Mouse (Mus musculus) liver, embryonic 12.5 days (tissue): ENCODE data around the gene Cdc7. TPM values are rescaled to one million over a fixed set of nuclear protein-coding genes. Genes with fewer than 3 reads are reported as not detected.
A peak's percentile ranks its signal among the peaks of the same experiment; 100 is the strongest.

Source experiments
- ATAC-seq: fragments of 200-750 bp; cut with Nextera tagmentation; 2 replicates; pipeline ENCODE4 v1.8.0; 2017; ENCODE audit warnings: moderate number of reproducible peaks, mild to moderate bottlenecking, moderate library complexity
- H3K27ac ChIP-seq: fragments of 300-500 bp; sonication (generic); 2 replicates; pipeline ENCODE4 v1.5.1; 2016; ENCODE audit warnings: mild to moderate bottlenecking
- H3K27me3 ChIP-seq: fragments of 300-500 bp; sonication (generic); replicated peaks from 2 replicates; pipeline ENCODE4 v1.6.1; 2016; ENCODE audit warnings: mild to moderate bottlenecking, moderate library complexity
- H3K36me3 ChIP-seq: fragments of 300-500 bp; sonication (generic); 2 replicates; pipeline ENCODE4 v1.6.1; 2016; ENCODE audit warnings: mild to moderate bottlenecking, moderate library complexity
- H3K4me1 ChIP-seq: fragments of 300-500 bp; sonication (generic); 2 replicates; pipeline ENCODE4 v1.6.1; 2016
- H3K4me2 ChIP-seq: fragments of 300-500 bp; sonication (generic); 2 replicates; pipeline ENCODE4 v1.6.1; 2016; ENCODE audit warnings: mild to moderate bottlenecking, moderate library complexity
- H3K4me3 ChIP-seq: fragments of 300-500 bp; sonication (generic); 2 replicates; pipeline ENCODE4 v1.5.1; 2016; ENCODE audit warnings: mild to moderate bottlenecking, moderate library complexity
- H3K9ac ChIP-seq: fragments of 300-500 bp; sonication (generic); 2 replicates; pipeline ENCODE4 v1.6.1; 2016; ENCODE audit warnings: mild to moderate bottlenecking, moderate library complexity
- H3K9me3 ChIP-seq: fragments of 300-500 bp; sonication (generic); replicated peaks from 2 replicates; pipeline ENCODE4 v1.6.1; 2016; ENCODE audit warnings: mild to moderate bottlenecking, moderate library complexity
- WGBS: fragments of 180-500 bp; shearing (Covaris S2); methylation state at CpG from one replicate; pipeline ENCODE4 v1.1.7; 2016; ENCODE audit not compliant: insufficient replicate concordance; 5-methylcytosine and 5-hydroxymethylcytosine counted together
- polyA plus RNA-seq: library from polyadenylated mRNA; unstranded; fragments of >200 nt; fragmentation: Nextera tagmentation; extraction: Ambion mirVana; gene quantifications from 2 replicates; pipeline ENCODE4 v1.2.1, GENCODE M21; 2016

Gene Cdc7
- 29.3 and 29.5 TPM in 2 replicates for polyA plus RNA-seq

- WGBS = 5% methylated on average over 54 of the region's 54 CpGs
- H3K27me3 ChIP-seq = no peaks in the 10 kb centered on the region
- peak within 1 kb of the TSS; percentile 95 for H3K4me3 ChIP-seq
- peaks cover 28% of the 10 kb centered on the region for H3K36me3 ChIP-seq
- H3K4me2 ChIP-seq = peak within 1 kb of the TSS; percentile 81
- H3K9me3 ChIP-seq = no peaks in the 10 kb centered on the region
- H3K9ac ChIP-seq = peak within 1 kb of the TSS; percentile 93
- H3K4me1 ChIP-seq = peaks cover 28% of the 10 kb centered on the region
- peak; percentile 91 for ATAC-seq
- peak within 1 kb of the TSS; percentile 87 for H3K27ac ChIP-seq
Measured at GRCm38 (mm10) chr5:106963584-106964512, at the start of gene Cdc7. Cdc7 (plus strand) TSS chr5:106964322.

- H3K9ac ChIP-seq = no peak overlapping the region
- no peak for ATAC-seq
- no peaks in the 10 kb centered on the region for H3K27me3 ChIP-seq
- peaks cover 5% of the 10 kb centered on the region; the same call in 1 of the 2 replicates for H3K4me1 ChIP-seq
- H3K36me3 ChIP-seq = no peaks in the 10 kb centered on the region
- no peaks in the 10 kb centered on the region for H3K9me3 ChIP-seq
- H3K4me2 ChIP-seq = no peak overlapping the region
- no peak overlapping the region for H3K4me3 ChIP-seq
- H3K27ac ChIP-seq = no peak overlapping the region
Measured at GRCm38 (mm10) chr5:106919315-106919714, 44.8 kb upstream of the Cdc7 start.

GRCm38 (mm10) chr5:106925488-106926368, 38.4 kb upstream of the Cdc7 start, which contains the start of gene Hfm1:
Hfm1 (minus strand) TSS chr5:106926321.
- Histone ChIP-seq H3K4me1 (peaks cover 31% of the 10 kb centered on the region), H3K36me3 (no peaks in the 10 kb centered on the region), H3K4me3 (peak within 1 kb of the TSS; percentile 67), H3K9ac (peak within 1 kb of the TSS; percentile 78), H3K27ac (0 out of 2 replicates have a peak within 1 kb of the TSS, but pooled peaks have one; percentile 14), H3K9me3 (no peaks in the 10 kb centered on the region), H3K27me3 (no peaks in the 10 kb centered on the region), H3K4me2 (peak within 1 kb of the TSS; percentile 97)
- WGBS = 2% methylated on average over 49 of the region's 76 CpGs
- peak; percentile 90 for ATAC-seq

- 52% methylated on average over 4 of the region's 4 CpGs for WGBS
- ATAC-seq = no peak
Measured at GRCm38 (mm10) chr5:106926369-106926686, 37.8 kb upstream of the Cdc7 start.

GRCm38 (mm10) chr5:106927996-106928395, 36.1 kb upstream of the Cdc7 start:
- WGBS = 33% methylated on average over 4 of the region's 4 CpGs
- Histone ChIP-seq H3K27me3 (no peaks in the 10 kb centered on the region), H3K36me3 (no peaks in the 10 kb centered on the region), H3K4me1 (peaks cover 31% of the 10 kb centered on the region), H3K9ac (no peak overlapping the region), H3K4me2 (no peak overlapping the region), H3K9me3 (no peaks in the 10 kb centered on the region), H3K27ac (no peak overlapping the region), H3K4me3 (no peak overlapping the region)
- peak; percentile 63; the same call in 1 of the 2 replicates for ATAC-seq

More at GRCm38 (mm10) chr5:106926369-106926686, 37.8 kb upstream of the Cdc7 start:
- no peaks in the 10 kb centered on the region for H3K36me3 ChIP-seq
- H3K4me1 ChIP-seq = peaks cover 31% of the 10 kb centered on the region
- H3K27ac ChIP-seq = 0 out of 2 replicates have a peak overlapping the region, but pooled peaks have one; percentile 14
- H3K27me3 ChIP-seq = no peaks in the 10 kb centered on the region
- peak overlapping the region; percentile 97 for H3K4me2 ChIP-seq
- H3K9me3 ChIP-seq = no peaks in the 10 kb centered on the region
- H3K4me3 ChIP-seq = peak overlapping the region; percentile 67
- H3K9ac ChIP-seq = peak overlapping the region; percentile 78

- WGBS = 57% methylated on average over 4 of the region's 4 CpGs
- H3K27me3 ChIP-seq = no peaks in the 10 kb centered on the region
- H3K27ac ChIP-seq = no peak overlapping the region
- no peak overlapping the region for H3K4me2 ChIP-seq
- H3K9ac ChIP-seq = no peak overlapping the region
- H3K4me3 ChIP-seq = no peak overlapping the region
- no peaks in the 10 kb centered on the region for H3K9me3 ChIP-seq
- ATAC-seq = no peak
- H3K4me1 ChIP-seq = no peaks in the 10 kb centered on the region
- H3K36me3 ChIP-seq = no peaks in the 10 kb centered on the region
Measured at GRCm38 (mm10) chr5:106946342-106946741, 17.8 kb upstream of the Cdc7 start.

GRCm38 (mm10) chr5:106948683-106949082, 15.4 kb upstream of the Cdc7 start:
- Histone ChIP-seq H3K4me1 (no peaks in the 10 kb centered on the region), H3K9me3 (no peaks in the 10 kb centered on the region), H3K4me2 (no peak overlapping the region), H3K27me3 (0 out of 2 replicates have a peak, but pooled peaks cover 3% of the 10 kb centered on the region), H3K9ac (no peak overlapping the region), H3K27ac (no peak overlapping the region), H3K4me3 (no peak overlapping the region), H3K36me3 (no peaks in the 10 kb centered on the region)
- 51% methylated on average over 6 of the region's 6 CpGs for WGBS
- no peak for ATAC-seq

GRCm38 (mm10) chr5:106956467-106956866, 7.7 kb upstream of the Cdc7 start:
- Histone ChIP-seq H3K4me3 (no peak overlapping the region), H3K27ac (no peak overlapping the region), H3K36me3 (no peaks in the 10 kb centered on the region), H3K4me2 (no peak overlapping the region), H3K9me3 (no peaks in the 10 kb centered on the region), H3K4me1 (no peaks in the 10 kb centered on the region), H3K9ac (no peak overlapping the region), H3K27me3 (0 out of 2 replicates have a peak, but pooled peaks cover 3% of the 10 kb centered on the region)
- WGBS = 58% methylated on average over 3 of the region's 3 CpGs
- ATAC-seq = no peak

GRCm38 (mm10) chr5:106959031-106959430, 5.1 kb upstream of the Cdc7 start:
- peaks cover 4% of the 10 kb centered on the region; the same call in 1 of the 2 replicates for H3K4me1 ChIP-seq
- no peak for ATAC-seq
- WGBS = 80% methylated on average over 3 of the region's 3 CpGs

GRCm38 (mm10) chr5:106960451-106960850, 3.7 kb upstream of the Cdc7 start:
- Histone ChIP-seq H3K27me3 (no peaks in the 10 kb centered on the region), H3K27ac (no peak overlapping the region), H3K9ac (no peak overlapping the region), H3K9me3 (no peaks in the 10 kb centered on the region), H3K4me2 (no peak overlapping the region), H3K4me3 (no peak overlapping the region), H3K36me3 (no peaks in the 10 kb centered on the region), H3K4me1 (peaks cover 8% of the 10 kb centered on the region)
- ATAC-seq = no peak
- 74% methylated on average over 2 of the region's 2 CpGs for WGBS

More at GRCm38 (mm10) chr5:106959031-106959430, 5.1 kb upstream of the Cdc7 start:
- Histone ChIP-seq H3K36me3 (no peaks in the 10 kb centered on the region), H3K4me2 (no peak overlapping the region), H3K9me3 (no peaks in the 10 kb centered on the region), H3K27ac (no peak overlapping the region), H3K27me3 (no peaks in the 10 kb centered on the region), H3K9ac (no peak overlapping the region), H3K4me3 (no peak overlapping the region)

GRCm38 (mm10) chr5:106964513-106965014, 442 bp downstream of the Cdc7 start:
- Histone ChIP-seq H3K27ac (peak overlapping the region; percentile 87), H3K4me3 (peak overlapping the region; percentile 95), H3K4me2 (peak overlapping the region; percentile 81), H3K9ac (peak overlapping the region; percentile 93), H3K27me3 (no peaks in the 10 kb centered on the region), H3K9me3 (no peaks in the 10 kb centered on the region), H3K36me3 (peaks cover 35% of the 10 kb centered on the region), H3K4me1 (peaks cover 28% of the 10 kb centered on the region)
- WGBS = under 1% methylated on average over 41 of the region's 41 CpGs
- ATAC-seq = peak; percentile 90
